Mouse (Mus musculus) cortical plate, adult 2 months (tissue): ENCODE measurements around the gene Usp5. TPM values are rescaled to one million over a fixed set of nuclear protein-coding genes. Genes with fewer than 3 reads are reported as not detected.
"Not testable (repeated sequence)": the region's sequence is repeated elsewhere in the genome, so short reads cannot be mapped to it uniquely, and the experiment has no call there.

Experiments used
- H3K27ac ChIP-seq: fragments of 200-500 bp; 2 replicates; pipeline ENCODE4 v1.5.1; 2012; ENCODE audit warnings: low read length, control low read depth, inconsistent platforms; ENCODE audit not compliant: insufficient read depth
- H3K4me1 ChIP-seq: fragments of 200-500 bp; 2 replicates; pipeline ENCODE4 v1.6.1; 2011; ENCODE audit warnings: low read length; ENCODE audit not compliant: control insufficient read depth, insufficient read depth
- H3K4me3 ChIP-seq: fragments of 200-500 bp; 2 replicates; pipeline ENCODE4 v1.5.1; 2011; ENCODE audit warnings: mild to moderate bottlenecking, low read length, control low read depth; ENCODE audit not compliant: insufficient read depth
- CTCF ChIP-seq: fragments of 200-500 bp; IDR thresholded peaks from 2 replicates; pipeline ENCODE4 v1.5.1; 2011; ENCODE audit warnings: mild to moderate bottlenecking, control low read depth, low read length; ENCODE audit not compliant: insufficient read depth; ENCODE audit errors: extremely low read depth
- POLR2A ChIP-seq: fragments of 200-500 bp; IDR thresholded peaks from 2 replicates; pipeline ENCODE4 v1.6.1; 2011; ENCODE audit warnings: mild to moderate bottlenecking, low read length, control low read depth; ENCODE audit not compliant: insufficient read depth; ENCODE audit errors: extremely low read depth
- polyA plus RNA-seq: library from polyadenylated mRNA; depleted of rRNA; stranded (reverse); fragments of >200 nt; gene quantifications from 2 replicates; pipeline ENCODE4 v1.2.3, GENCODE M21; 2012

Usp5 gene
- polyA plus RNA-seq, 1 experiment: 152 TPM

DNA sequence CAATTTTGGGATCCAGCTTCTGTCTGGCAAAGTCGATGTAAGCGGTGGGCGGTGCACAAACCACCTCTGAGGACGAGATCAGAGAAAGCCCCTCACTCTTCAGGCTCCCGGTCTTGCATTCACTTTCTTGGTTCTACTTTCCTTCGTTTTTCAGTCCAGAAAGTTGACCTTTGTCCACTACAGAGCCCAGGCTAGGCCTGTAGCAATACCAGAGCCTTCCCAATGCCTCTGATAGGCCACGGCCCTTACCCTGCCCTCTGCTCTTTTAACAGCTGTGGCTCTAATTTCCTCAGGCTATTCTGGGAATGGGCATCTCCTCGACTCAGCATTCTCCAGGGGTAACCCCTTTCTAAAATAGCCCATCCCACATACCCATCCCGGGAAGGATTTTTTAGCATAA lies 16.4 kb downstream of the Usp5 start:
- H3K27ac ChIP-seq: no peak overlapping the region
- peaks cover 1% of the 10 kb centered on the region; the same call in 1 of the 2 replicates for H3K4me1 ChIP-seq
- H3K4me3 ChIP-seq: peak overlapping the region; percentile 66
- TF ChIP-seq POLR2A (no peak), CTCF (no peak)

DNA sequence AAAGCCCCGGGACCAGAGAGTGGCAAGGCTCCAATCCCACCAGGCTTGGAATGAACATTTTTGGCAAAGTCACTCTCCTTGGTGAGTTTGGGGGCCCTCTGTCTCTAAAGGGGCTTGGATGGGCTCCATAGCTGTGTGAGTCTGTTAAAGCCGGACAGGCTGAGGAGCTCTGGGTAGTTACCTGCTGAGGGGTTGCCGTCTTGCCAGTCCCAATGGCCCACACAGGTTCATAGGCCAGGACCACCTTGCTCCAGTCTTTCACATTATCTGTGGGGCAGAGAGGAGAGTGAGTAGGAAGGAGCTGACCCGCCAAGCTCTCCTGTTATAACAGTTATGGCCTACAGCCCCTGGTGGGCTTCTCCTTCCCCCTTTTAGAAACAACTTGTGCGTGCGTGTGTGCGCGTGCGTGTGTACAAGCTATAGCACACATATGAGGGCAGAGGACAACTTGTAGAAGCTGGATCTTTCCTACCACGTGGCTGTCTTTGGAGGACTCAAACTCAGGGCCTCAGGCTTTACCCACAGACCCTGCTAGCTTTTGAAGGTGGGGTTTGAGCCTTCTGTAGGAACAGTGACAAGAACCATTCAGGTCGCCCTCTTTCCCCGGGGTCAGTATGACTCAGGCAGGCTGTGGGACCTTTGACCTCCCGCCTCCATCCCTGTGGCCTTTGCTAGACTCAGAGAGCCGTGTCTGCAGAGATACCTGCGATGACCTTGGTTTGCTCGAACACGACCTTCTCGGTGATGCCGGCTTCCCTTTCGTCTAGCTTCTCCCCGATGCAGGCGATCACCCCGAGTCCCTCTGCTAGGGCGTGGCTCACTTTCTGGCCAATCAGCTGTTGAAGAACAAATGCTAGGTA lies 17.4 kb downstream of the Usp5 start:
- H3K4me1 ChIP-seq: peaks cover 3% of the 10 kb centered on the region; the same call in 1 of the 2 replicates
- no peak for TF ChIP-seq POLR2A
- TF ChIP-seq CTCF: no peak
- H3K27ac ChIP-seq: no peak overlapping the region
- H3K4me3 ChIP-seq: peak overlapping the region; percentile 66; the same call in 1 of the 2 replicates

DNA sequence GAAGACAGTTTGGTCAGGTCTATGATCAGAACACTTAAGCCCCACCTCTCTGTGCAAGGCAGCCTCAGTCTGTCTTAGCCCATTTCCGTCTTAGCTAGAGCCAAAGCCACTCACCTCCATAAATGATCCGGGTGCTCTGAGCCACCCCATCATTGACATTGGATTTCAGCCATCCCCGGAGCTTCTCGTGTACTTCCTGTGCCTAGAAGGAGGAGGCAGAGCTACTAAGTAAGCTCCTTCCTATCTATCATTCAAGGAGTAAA lies 17.9 kb downstream of the Usp5 start:
- H3K4me3 ChIP-seq: no peak overlapping the region

DNA sequence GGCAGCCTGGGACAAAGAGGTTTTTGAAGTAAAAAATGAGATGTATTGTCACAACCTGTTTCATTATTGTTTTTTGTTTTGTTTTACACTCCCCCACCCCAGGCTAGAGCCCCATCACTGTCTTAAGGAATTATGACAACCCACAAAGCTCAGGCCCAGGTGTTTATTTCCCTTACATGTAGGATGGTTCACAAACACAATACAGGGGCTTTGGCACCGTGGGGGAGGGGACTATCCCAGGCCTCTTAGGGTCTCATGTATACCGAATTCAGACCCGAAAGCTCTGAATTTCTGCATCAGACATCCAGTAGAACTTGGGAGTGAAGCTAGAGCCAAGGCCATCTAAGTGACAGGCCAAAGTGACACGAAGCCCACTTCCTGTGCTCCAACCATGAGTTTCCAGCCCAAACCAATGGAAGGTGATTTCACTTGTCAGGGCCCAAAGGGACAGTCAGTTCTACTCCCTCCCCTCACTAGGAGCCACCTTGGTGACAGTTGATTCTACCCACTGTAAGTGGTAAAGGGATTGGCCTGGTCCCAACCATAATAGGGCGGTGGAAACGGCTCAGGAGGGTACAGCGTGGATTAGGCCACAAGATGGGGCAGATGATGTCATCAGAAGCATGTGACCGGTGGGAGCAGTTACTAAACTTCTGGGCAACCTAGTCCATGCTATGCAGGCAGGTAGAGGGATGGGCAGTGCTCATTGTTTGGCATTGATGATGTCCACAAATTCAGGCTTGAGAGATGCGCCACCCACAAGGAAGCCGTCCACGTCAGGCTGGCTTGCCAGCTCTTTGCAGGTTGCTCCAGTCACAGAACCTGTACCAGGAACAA lies 18.5 kb downstream of the Usp5 start:
- not testable (repeated sequence) for H3K4me1 ChIP-seq, H3K27ac ChIP-seq, H3K4me3 ChIP-seq

More for the DNA sequence above, 17.9 kb downstream of the Usp5 start:
- H3K27ac ChIP-seq: no peak overlapping the region
- H3K4me1 ChIP-seq: peaks cover 6% of the 10 kb centered on the region; the same call in 1 of the 2 replicates
- TF ChIP-seq POLR2A (no peak), CTCF (no peak)

DNA sequence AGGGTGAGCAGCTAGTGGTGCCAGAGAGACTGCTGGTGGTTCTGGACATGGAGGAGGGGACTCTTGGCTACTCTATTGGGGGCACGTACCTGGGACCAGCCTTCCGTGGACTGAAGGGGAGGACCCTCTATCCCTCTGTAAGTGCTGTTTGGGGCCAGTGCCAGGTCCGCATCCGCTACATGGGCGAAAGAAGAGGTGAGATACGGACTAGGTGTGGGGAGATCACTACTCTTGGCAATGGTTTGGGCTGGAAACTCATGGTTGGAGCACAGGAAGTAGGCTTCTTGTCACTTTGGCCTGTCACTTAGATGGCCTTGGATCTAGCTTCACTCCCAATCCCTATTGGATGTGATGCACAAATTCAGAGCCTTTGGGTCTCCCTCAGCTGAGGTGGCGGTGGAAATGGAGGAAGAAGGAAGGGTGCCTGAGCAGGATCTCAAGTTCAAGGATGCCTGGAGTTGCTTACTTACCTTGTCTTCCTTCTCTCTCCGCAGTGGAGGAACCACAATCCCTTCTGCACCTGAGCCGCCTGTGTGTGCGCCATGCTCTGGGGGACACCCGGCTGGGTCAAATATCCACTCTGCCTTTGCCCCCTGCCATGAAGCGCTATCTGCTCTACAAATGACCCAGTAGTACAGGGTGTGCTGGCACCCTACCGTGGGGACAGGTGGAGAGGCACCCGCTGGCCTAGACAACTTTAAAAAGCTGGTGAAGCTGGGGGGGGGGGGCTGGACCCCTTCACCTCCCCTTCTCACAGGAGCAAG lies 19.3 kb downstream of the Usp5 start:
- 0 out of 2 replicates have a peak, but pooled peaks have one; percentile 20 for TF ChIP-seq POLR2A
- TF ChIP-seq CTCF: no peak
- H3K4me1 ChIP-seq: peaks cover 7% of the 10 kb centered on the region; the same call in 1 of the 2 replicates
- peak overlapping the region; percentile 37; the same call in 1 of the 2 replicates for H3K4me3 ChIP-seq
- H3K27ac ChIP-seq: no peak overlapping the region

GRCm38 (mm10) chr6:124809052-124809774 lies 20.1 kb downstream of the Usp5 start:
- peak overlapping the region; percentile 37 for H3K4me3 ChIP-seq
- TF ChIP-seq POLR2A: no peak
- peak; percentile 38 for TF ChIP-seq CTCF
- H3K4me1 ChIP-seq: peaks cover 7% of the 10 kb centered on the region; the same call in 1 of the 2 replicates
- H3K27ac ChIP-seq: peak overlapping the region; percentile 41

- TF ChIP-seq POLR2A (no peak), CTCF (no peak)
- peak within 1 kb of the TSS; percentile 41 for H3K27ac ChIP-seq
- peaks cover 7% of the 10 kb centered on the region; the same call in 1 of the 2 replicates for H3K4me1 ChIP-seq
Measured at GRCm38 (mm10) chr6:124808358-124809012, 20.8 kb downstream of the Usp5 start, which contains the start of gene Spsb2. TSS of gene Spsb2 (plus strand) at chr6:124808661.

DNA sequence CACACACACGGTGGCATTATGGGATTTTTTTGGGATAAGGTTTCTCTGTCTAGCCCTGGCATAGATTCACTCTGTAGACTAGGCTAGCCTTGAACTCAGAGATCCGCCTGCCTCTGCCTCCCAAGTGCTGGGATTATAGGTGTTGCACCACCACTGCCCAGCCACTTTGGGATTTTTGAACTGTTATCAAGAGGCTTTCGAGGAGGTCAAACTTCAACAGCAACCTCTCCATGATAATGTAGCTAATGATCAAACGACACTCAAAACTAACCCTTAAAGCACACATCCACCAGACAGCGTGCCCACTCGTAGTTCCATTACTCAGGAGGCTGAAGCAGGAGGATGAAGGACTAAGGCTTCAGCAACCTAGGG lies 21.3 kb downstream of the Usp5 start:
- no peak for TF ChIP-seq POLR2A
- TF ChIP-seq CTCF: no peak
- no peak overlapping the region; the same call in 1 of the 2 replicates for H3K4me3 ChIP-seq
- H3K4me1 ChIP-seq: peaks cover 7% of the 10 kb centered on the region; the same call in 1 of the 2 replicates
- peak overlapping the region; percentile 20 for H3K27ac ChIP-seq

More at GRCm38 (mm10) chr6:124808358-124809012, 20.8 kb downstream of the Usp5 start, which contains the start of gene Spsb2:
- peak within 1 kb of the TSS; percentile 37 for H3K4me3 ChIP-seq
